Mouse (Mus musculus) left cerebral cortex, adult 6 months (tissue): Measurements from ENCODE around the gene Vax2. TPM values are rescaled to one million over a fixed set of nuclear protein-coding genes. Genes with fewer than 3 reads are reported as not detected.

Experiments
- long read RNA-seq, 2 experiments: library from polyadenylated mRNA; unstranded; transcript quantifications; one replicate each; pipeline ENCODE4 v2.0.0; 2019 to 2020
- polyA plus RNA-seq: library from polyadenylated mRNA; unstranded; fragments of <200 nt; fragmentation: Nextera tagmentation; gene quantifications from 2 replicates; pipeline ENCODE4 v1.2.3, GENCODE M21; 2021

Gene Vax2
- not detected in 2 replicates for polyA plus RNA-seq
- long read RNA-seq, experiment 1: 0 reads
- long read RNA-seq, experiment 2: 0 reads

GRCm38 (mm10) chr6:83711067-83711675 is at the start of gene Vax2:
TSS of gene Vax2 (plus strand) at chr6:83711264.

GRCm38 (mm10) chr6:83677757-83678156 is 33.3 kb upstream of the Vax2 start, which contains the start of gene Cd207:
TSS of gene Cd207 (minus strand) at chr6:83677857.

GRCm38 (mm10) chr6:83742761-83743160 is 31.7 kb downstream of the Vax2 start, which contains the start of gene Atp6v1b1:
TSS of gene Atp6v1b1 (plus strand) at chr6:83742990.

GRCm38 (mm10) chr6:83762344-83762743 is 51.3 kb downstream of the Vax2 start, which contains the start of gene Ankrd53:
TSS of gene Ankrd53 (plus strand) at chr6:83762644.

GRCm38 (mm10) chr6:83775638-83776293 is 64.7 kb downstream of the Vax2 start, which contains the start of gene Tex261:
TSS of gene Tex261 (minus strand) at chr6:83775813.

Other genes starting within 250 kb of the Vax2 start
- gene Dguok, start 204.3 kb upstream of the Vax2 start, polyA plus RNA-seq: 51.5 and 52.4 TPM in 2 replicates
- gene Actg2, start 175.0 kb upstream of the Vax2 start, polyA plus RNA-seq: 0.16 TPM in 1 of 2 replicates, not detected in the other
- 33.7 and 35.5 TPM in 2 replicates for gene Stambp, start 138.5 kb upstream of the Vax2 start, polyA plus RNA-seq
- gene Clec4f, start 55.1 kb upstream of the Vax2 start, polyA plus RNA-seq: not detected in 2 replicates
- not detected in 2 replicates for gene Cd207, start 33.4 kb upstream of the Vax2 start, polyA plus RNA-seq
- not detected in 2 replicates for gene Atp6v1b1, start 31.7 kb downstream of the Vax2 start, polyA plus RNA-seq
- gene Ankrd53, start 51.4 kb downstream of the Vax2 start, polyA plus RNA-seq: not detected in 2 replicates
- gene Tex261, start 64.5 kb downstream of the Vax2 start, polyA plus RNA-seq: 54.2 and 59.3 TPM in 2 replicates
- 81.0 and 103 TPM in 2 replicates for gene Nagk, start 83.7 kb downstream of the Vax2 start, polyA plus RNA-seq
- 14.1 and 15.3 TPM in 2 replicates for gene Paip2b, start 120.5 kb downstream of the Vax2 start, polyA plus RNA-seq
- gene Zfp638, start 155.8 kb downstream of the Vax2 start, polyA plus RNA-seq: 25.1 and 30.1 TPM in 2 replicates